Mouse (Mus musculus) urinary bladder, postnatal 25 days (tissue): ENCODE results near the gene Rps27rt.
"Not testable (repeated sequence)": the region's sequence is repeated elsewhere in the genome, so short reads cannot be mapped to it uniquely, and the experiment has no call there.

Experiments
- DNase-seq: peaks from one replicate; pipeline ENCODE4 v3.0.0; 2022; ENCODE audit warnings: low spot score

The Rps27rt gene

DNA sequence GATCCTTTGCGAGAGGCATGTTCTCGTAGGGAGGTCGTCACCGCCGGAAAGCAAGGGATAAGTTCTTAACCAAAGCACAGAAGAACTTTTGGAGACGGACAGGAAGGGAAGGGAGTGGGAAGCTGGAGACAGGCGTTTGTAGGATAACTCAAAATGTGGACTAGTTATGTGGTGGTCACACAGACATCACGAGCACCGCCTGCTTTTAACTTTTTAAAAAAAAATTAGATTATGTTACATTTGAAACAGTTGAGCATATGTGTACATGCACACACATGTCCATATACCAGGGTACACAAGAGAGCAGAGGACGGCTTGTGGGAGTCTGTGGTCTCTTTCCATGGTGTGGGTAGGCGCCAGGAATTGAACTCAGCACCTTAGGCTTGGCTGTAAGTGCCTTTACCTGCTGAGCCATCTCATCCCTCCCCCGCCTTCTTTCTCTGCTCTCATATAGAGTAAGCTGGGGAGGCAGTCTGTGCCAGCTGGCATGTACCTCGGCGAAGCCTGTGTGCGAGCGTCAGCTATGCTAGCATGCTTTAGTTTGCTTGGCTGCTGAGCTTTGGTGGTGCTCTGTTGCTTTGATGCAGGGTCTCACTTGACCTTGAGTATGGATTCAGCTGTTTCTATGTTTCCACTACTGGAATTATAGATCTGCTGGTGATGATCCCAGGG is at the start of gene Rps27rt:
TSS of gene Rps27rt (minus strand) at position 51 of the 672 bp plus-strand sequence.
- no peak for DNase-seq

DNA sequence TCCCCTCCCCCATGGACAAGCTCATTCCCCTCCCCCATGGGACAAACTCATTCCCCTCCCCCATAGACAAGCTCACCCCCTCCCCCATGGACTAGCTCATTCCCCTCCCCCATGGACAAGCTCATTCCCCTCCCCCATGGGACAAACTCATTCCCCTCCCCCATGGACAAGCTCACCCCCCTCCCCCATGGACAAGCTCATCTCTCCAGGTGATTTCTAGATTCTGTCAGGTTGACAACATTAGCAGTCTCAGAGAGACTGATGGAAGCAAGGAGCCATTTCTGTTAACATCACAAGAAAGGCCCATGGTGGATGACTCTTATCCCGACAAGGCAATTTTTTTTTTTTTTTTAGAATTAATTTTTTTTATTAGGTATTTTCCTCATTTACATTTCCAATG is 48.5 kb upstream of the Rps27rt start:
- not testable (repeated sequence) for DNase-seq

DNA sequence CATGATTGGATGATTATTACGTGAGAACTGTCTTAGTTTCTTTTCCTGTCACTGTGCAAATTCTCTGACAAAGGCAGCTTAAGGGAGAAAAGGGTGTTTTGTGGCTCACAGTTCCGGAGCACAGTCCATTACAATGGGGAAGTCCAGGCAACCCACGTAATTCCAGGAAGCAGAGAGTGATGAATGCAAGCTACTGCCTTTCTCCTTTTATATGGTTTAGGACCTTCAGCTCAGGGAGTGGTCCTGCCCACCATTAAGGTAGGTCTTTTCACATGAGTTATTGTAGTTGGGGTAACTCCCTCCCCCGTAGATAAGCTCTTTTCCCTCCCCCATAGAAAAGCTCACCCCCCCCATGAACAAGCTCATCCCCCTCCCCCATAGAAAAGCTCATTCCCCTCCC is 48.0 kb upstream of the Rps27rt start:
- DNase-seq: no peak

DNA sequence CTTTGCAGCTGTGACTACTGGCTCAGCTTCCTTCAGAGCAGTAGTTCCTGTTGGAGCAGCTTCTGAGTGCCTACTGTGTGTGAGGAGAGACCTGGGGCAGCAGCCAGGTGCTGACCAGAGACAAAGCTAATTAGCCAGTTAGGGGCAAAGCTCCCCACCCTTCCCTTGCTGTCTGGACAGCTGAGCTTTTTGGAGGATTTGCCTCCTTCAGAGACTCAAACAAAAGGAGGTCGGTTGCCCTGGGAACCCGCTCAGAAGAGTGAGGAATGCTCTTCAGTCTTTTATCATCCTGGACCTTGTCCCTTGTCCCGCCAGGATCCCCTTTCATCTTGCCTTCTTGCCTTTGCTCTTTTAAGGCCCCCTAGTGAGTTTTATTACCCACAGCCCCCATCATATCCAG is 46.8 kb upstream of the Rps27rt start:
- DNase-seq: no peak

DNA sequence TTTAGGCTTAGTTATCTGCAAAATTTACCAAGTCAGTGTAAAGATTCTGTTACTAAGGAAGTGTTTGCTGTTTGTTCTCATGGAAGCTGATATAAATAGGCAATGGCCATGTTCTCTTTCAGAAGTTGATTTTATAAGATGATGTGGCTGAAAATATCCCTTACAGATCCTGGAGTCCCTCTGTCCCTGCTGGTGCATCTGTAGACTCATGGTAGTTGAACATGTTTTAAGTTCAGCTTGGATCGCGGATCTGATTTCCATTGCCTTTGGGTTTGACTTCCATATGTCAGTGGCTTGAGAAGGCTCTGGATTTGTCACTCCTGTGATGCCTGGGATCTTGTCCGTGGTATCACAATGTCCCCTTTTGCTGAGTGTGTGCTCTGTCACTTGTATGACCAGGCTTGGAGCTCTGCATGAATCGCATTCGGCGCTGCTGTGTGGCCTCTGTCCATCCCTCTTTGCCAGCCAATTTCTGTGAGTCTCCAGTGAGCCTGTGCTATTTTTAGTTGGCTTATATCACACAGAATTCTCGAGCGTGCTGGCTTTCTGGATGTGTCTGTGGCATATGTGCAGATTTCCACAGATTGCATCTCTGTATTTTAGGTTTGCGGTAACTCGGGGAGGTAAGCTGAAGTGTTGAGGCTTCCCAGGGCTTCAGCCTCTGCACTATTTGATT is 41.3 kb upstream of the Rps27rt start:
- DNase-seq: no peak

DNA sequence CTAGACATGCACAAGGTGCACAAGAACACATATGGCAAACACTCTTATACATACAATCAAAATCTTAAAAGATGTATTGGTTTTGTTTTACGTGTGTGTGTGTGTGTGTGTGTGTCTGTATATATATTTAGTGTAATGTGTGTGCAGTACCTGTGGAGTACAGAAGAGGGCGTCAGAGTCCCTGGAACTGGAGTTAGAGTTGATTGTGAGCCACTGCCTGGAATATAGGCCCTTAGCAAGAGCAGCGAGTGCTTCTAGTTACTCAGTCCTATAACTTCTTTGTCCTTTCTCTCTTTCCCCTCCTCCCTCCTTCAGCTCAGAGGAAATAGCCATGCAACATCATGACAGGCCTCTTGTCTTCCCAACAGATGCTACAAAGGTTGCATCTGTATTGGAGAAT is 40.6 kb upstream of the Rps27rt start:
- DNase-seq: no peak

DNA sequence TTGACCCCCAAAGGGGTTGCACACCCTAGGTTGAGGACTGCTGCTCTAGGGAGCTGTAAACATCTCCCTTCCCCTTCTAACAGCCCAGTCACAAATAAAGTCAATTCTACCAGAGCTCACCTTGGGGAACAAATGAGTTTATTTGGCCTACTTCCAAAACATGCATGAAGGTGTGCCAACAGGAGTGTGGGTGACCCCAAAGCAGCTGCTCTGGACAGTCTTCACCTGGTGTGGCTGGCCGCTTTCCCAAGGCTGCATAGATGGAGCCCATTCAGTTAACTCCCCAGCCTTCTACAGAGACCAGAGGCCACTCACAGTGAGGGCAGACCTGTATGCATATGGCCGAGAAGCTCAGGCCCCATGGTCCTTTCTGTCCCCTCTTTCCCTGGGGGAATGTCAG is 38.9 kb upstream of the Rps27rt start:
- DNase-seq: no peak

DNA sequence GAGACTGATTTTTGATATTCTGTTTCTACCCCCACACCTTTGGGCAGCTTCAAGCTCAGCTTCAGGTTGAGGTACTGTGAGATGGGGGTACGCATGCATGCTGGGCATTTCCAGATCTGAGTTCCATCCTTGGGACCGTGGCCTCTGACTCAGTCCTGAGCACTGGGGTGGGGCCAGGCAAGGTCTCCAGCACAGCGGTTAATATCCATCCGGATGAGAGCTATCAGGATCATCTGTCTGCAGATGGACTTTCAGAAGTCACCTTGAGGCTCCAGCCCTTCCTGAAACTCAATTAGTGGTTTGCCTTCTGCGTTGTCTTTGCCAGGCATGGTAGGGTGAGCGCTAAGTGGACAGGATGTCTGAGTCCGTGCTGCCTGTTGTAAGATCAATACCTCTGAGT is 37.6 kb upstream of the Rps27rt start:
- no peak for DNase-seq

DNA sequence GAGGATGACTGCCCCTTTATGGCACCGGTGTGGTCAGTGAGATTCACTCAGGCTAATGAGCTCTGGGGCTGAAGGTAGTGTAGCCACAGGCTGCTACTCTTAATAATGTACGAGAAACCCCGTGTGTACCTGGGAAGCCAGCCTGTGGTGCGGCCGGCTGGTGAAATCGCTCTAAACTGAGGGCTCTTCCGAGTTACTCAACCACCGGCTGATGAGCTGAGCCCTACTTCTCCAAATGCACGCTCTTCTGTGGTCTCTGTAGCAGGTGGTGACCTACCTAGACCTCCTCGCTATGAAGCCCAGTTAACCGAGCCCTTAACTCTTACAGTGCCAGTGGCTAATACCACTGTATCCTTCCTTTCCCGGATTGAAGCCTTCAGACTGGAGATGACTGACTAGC is 29.8 kb upstream of the Rps27rt start:
- no peak for DNase-seq

DNA sequence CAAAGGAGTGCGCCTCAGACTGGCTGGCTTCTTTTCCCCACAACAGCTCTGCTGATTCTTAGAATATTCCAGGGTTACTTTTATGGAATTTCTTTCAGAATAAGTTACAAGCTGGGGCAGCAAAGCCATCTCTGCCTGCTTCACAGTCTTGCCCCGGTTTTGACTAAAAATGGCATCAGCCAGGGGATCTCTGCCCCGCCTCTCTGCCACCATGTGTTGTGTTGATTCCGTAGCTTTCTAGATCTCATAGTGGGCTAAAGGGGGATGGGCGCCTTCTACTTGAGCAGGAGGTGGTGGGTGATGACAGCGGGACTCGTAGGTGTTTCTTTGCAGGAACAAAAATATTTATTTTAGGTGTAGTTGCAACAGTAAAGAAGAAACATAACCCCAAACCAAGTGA is 25.7 kb upstream of the Rps27rt start:
- no peak for DNase-seq

DNA sequence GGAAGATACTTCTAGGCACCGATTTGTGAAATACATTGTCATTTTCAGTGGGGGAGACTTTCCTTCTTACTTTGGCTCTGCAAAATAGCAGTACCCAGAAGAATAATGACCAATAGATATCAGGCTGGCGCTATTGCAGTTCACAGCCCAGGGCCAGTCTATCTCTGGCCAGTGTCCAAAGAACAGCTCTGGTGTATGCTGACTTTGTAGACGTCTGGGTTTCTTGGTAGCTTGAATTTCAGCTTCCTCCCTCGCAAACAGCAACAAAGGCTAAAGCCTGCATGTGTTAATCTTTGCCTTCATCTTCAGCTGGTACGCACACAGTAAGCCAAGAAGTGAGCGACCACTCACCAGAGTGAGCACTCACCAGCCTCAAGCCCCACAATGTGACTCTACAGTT is 25.2 kb upstream of the Rps27rt start:
- no peak for DNase-seq

DNA sequence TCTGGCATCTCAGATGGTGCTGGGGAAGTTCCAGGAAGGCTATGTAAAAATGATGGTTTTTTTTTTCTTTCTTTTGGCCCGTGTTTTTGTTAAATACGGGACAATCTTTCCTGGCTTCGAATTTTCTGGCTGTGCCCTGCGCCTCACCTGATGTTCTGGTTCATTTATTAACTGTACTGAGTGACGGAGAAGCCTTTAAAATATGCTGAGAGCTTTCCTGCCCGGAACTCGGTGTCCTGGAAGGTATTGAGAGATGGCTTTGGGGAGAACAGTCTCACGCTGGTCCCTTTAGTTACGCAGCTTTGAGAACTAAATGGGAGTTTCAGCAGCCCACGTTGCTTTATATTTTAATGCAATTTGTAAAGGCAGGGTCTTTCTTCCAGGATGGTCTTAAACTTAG is 22.9 kb upstream of the Rps27rt start:
- DNase-seq: no peak

DNA sequence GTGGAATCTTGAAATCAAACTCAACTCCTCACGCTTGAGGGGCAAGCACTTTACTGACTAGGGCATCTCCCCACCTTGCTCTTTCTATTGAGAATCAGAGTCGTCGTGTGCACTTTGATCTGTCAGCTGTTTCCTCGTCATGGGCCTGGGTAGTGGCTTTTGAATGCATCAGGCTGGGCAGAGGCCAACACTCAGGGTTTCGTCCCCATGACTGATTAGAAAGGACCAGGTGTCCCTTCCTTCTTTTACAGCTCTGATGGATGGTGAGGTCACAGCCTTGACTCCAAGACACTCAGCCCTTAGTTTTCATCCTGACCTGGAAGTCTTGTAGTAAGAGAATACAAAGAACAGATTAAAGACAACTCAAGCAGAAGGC is 17.2 kb upstream of the Rps27rt start:
- DNase-seq: no peak

DNA sequence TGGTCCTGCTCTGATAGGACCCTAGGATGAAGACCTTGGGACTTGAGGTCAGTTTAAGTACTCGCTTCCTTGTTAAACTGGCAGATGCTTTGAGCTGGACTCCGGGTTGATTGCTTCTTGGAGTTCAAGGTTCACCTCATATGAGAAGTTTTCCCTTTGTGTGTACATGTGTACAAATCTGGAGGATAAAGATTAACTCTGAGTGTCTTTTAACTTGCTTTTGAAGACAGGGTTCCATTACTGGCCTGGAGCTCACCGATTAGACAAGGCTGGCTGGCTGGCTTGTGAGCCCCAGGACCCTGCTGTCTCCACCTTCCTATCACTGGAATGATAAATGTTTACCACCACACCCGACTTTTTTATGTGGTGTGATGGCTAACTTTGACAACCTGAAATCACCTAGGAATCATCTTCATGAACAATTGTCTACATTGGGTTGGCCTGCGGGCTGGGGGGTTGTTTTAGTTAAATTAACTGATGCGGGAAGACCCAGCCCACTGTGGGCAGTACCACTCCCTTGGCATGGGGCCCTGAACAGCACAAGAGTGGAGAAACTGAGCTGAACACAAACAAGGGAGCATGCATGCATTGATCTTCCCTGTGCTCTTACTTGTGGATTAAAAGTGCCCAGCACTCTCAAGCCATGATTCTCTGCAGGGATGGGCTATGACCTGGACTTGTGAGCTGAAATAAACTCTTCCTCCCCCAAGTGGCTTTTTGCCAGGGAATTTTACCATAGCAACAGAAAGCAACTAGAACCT is 16.7 kb upstream of the Rps27rt start:
- DNase-seq: no peak

DNA sequence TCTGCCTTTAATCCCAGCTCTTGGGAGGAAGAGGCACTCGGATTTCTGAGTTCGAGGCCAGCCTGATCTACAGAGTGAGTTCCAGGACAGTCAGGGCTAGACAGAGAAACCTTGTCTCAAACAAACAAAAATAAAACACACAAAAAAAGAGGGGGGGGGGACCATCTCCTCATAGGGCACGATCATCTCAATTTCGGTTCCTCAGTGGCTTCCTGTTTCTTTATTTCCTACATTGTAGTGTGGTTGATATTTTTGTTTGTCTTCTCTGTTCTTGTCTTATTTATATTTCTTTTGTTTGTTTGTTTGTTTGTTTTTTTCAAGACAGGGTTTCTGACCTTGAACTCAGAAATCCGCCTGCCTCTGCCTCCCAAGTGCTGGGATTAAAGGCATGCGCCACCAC is 13.9 kb upstream of the Rps27rt start:
- no peak for DNase-seq

DNA sequence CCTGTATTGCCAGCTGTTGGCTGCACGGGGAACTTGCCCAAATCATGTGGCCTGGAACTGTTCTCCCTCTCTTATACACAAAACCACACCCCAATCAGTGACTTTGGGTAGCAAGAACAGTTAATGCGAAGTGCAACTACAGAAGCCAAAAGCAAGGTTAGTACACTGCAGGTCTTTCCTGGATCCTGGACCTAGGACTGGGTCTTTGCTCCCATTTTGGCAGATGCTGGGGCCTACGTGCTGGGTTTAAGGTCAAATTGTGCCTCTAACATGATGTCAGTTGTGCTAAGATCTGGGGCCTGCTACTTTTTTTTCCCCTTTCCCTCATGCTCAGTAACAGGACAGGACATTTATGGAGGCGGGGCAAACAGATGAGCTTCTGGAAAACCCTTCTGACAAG is 13.2 kb upstream of the Rps27rt start:
- no peak for DNase-seq

DNA sequence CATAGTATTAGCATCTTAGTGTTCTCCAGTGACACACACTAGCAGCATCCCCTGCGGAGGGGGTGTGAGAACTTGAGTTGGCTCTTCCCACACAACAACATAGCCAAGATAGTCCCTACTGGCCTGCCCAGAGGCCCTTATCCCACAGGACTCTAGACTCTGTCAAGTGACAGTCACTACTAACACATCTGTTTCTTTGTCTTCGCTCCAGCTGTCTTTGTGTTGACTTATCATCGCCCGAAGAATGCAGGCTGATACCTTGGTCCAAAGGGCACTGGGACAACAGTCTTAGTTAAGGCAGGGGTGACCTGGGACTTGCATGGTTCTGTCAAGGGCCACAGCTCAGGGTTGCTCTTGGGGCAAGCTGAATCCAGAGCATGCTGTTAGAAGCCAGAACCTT is 12.7 kb upstream of the Rps27rt start:
- DNase-seq: no peak

DNA sequence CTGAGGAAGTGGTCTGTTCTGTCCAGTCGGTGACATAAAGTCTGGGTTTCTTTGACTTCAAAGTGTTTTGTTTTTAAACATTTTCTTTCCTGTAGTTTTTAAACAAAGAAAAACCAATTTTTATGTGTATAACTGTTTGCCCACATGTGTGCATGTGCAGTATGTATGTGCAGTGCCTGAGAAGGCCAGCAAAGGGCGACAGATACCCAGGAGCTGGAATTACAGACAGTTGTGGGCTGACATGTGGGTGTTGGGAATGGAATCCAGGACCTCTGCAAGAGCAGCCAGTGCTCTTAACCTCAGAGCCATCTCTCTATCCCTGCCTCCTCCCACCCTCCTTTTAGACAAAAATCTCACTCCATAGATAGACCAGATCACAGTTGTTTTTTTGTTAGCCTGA is 10.0 kb upstream of the Rps27rt start:
- no peak for DNase-seq

DNA sequence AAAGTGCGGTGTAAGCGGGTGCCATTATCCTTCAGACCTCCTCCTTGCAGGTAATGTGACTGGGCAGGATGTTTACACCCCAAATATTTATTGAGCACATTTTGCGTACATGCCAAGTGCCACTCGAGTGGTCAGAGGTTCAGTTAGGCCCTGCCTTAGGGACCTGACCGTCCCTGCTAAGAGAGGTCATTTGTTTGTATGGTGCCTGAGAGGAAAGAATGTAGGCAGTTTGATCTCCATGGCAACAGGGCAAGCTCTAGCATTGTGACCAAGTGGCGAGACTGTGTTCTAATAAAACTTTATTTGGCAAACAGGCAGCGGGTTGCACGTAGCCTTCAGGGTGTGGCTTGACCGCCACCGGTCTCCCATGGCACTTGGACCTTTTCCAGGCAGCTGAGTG is 7.9 kb upstream of the Rps27rt start:
- DNase-seq: no peak

DNA sequence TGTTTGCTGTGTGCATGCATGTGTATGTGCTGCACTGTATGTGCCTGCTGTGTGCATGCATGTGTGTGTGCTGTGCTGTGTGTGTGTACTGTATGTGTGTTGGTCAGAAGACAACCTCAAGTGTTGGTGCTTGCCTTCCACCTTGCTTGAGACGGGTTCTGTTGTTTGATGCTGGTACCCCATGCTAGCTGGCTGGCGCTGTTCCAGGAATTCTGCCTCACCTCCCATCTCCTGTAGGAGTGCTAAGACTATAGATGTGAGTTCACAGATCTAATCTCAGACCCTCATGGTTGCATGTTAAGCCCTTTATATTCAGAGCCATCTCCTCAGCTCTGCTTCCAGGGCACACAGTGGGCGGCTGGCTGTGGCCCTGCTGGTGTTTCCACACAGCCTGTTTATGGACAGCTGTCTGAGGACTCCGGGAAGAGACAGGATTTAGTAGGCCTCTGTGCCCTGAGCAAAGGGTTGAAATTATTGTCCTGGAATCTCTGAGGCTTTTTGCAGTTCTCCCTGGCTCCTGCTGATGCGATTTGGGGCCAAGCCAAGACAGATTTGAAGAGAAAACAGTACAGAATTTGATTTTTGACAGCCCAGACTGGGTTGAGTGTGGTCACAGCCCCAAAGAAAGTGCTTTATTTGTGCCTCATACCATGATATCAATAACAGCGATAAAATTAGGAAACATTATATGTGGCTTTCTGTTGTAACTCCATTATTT is 6.2 kb upstream of the Rps27rt start:
- DNase-seq: no peak

DNA sequence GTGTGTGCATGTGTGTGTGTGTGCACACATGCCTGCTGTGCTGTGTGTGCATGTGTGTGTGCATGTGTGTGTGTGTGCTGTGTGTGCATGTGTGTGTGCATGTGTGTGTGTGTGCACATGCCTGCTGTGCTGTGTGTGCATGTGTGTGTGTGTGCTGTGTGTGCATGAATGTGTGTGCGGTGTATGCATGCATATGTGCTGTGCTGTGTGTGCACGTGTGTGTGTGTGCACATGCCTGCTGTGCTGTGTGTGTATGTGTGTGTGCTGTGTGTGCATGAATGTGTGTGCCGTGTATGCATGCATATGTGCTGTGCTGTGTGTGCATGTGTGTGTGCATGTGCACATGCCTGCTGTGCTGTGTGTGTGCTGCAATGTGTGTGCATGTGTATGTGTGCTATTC is 5.5 kb upstream of the Rps27rt start:
- no peak for DNase-seq

DNA sequence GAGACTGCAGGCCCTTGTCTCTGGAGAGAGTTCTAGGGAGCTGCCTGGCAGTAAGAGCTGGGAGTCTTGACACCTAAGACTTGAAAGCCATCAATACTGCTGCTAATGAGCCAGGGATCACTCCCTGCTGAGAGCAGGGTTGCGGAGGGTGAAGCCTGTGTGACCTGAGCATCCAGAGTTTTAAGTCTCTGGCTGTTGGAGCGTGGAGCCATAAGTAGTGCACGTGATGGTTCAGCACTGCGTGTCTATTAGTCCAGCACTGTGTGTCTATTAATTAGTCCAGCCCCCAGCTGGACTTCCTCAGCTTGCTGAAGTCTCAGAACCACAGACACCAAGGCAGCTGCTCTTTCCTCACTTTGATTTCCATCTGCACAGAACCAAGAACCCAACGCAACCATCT is 3.8 kb upstream of the Rps27rt start:
- DNase-seq: no peak

DNA sequence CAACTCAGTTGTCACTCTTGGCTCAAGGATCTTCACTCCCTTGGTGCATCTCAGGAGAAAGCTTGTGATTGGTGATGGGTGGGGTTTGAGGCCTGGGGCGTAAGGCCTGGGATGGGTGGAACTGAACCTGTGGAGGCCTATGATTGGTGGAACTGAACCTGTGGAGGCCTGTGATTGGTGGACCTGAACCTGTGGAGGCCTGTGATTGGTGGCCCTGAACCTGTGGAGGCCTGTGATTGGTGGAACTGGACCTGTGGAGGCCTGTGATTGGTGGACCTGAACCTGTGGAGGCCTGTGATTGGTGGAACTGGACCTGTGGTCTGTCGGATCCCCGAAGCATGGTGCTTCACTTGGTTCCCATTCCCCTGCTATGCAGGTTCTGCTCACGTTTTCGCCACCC is 3.2 kb upstream of the Rps27rt start:
- DNase-seq: no peak
